Mouse (Mus musculus): ENCODE data around the gene Slc4a4.

The Slc4a4 gene

DNA sequence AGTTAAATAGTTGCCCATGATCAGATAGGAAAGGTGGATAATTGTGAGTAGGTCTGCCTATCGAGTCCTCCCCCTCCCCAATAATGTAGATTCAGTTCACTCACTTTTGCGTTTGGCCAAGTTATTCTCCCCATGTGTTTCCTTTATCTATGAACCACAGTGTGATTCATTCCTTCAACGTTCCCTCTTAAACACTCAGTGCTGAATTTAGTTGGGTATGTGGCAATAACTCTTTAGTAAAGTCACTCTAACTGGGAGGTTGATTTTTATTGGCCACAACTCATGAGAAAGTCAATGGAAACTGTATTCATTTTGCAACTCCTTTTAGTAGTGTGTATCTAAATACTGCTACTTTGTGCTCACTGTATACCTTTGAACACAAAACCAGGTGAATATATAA lies 125.8 kb downstream of the Slc4a4 start:
- CTCF ChIA-PET: no interaction called here

- CTCF ChIA-PET: no interaction called here
Observed at GRCm38 (mm10) chr5:89014782-89015181, 128.2 kb downstream of the Slc4a4 start.

- CTCF ChIA-PET: no interaction called here
Observed at GRCm38 (mm10) chr5:89015878-89016277, 129.3 kb downstream of the Slc4a4 start.

- CTCF ChIA-PET: no interaction called here
Observed at GRCm38 (mm10) chr5:89018537-89018936, 131.9 kb downstream of the Slc4a4 start.

DNA sequence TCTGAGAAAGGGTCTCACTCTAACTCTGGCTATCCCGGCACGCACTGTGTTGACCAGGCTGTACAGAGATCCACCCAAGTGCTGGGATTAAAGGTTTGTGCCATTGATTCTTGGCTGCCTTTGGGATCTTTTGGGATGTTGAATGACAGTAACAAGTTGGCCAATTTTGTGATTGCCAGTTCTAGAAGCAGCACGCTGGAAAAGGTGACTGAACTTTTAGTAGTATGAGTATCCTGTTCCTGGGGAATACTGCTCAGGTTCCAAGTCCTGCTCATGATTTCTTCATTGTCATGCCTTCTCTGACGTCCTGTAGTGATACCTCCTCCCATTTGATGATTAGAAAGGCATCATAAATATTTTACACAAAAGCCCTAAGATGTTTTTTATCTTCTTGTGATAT lies 137.8 kb downstream of the Slc4a4 start:
- CTCF ChIA-PET: no interaction called here

DNA sequence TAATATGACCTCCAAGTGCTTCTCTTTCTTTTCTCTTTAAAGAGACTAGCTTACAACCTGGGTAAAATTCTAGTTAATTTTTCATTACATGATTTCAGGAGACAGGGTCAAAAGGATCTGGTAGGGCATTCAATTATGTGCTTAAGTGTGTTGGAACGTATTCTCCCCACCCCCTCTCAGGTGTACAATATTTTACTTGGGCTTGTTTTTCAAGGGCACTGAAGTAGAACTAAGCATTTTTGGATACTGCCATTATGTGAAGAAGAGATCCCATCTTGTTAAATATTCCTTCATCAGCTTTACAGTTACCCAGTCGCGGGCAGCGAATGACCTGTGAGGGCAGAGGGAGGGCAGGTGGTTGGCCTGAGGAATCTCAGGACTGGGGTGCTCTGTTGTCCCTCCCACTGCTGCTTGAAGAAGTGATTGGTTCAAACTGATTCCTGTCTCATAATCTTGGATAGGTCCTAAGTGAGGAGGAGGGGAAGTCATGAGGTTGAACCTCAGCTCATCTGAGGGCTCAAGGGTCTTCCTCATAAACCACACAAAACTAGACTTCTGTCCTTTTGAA lies 141.0 kb downstream of the Slc4a4 start:
- CTCF ChIA-PET: no interaction called here

- CTCF ChIA-PET: no interaction called here
Observed at GRCm38 (mm10) chr5:89032647-89033046, 146.0 kb downstream of the Slc4a4 start.

GRCm38 (mm10) chr5:89033256-89033655 lies 146.6 kb downstream of the Slc4a4 start:
- CTCF ChIA-PET: no interaction called here

DNA sequence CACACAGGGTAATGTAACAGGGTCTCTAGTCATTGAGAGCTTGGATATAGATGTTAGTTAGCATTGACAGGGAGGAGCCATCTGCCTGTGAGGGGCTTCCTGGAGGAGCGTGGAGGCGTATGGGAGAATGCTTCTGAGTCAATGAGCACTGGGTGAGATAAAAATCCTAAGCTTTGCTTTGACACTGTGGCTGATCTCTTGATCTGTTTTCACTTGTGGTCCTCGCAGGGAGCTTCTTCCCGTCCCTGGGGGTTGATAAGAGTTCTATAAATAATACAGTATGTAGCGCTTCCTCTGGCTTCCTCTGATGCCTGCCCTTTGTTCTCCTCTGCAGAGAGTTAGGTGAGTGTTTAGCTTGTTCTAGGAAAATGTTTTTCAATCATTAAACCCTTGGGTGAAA lies 149.5 kb downstream of the Slc4a4 start:
- CTCF ChIA-PET: no interaction called here

DNA sequence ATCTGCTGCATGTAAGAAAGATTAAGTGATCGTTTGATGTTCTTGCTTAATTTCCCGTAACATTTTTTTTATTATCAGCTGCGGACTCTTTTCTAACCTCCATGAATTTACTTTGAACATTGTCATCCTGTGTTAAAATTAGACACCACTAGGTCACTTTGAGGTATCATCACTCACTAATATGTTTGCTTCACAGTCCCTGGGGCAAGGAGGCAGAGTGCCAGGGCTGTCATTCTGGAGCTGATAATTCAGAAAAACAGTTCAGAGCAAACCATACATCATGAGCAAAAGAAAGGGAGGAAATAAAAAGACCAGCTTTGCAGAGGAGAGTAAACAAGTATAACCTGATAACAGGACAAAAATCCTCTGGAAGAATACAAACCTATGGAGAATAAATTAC lies 154.2 kb downstream of the Slc4a4 start:
- CTCF ChIA-PET: no interaction called here

- CTCF ChIA-PET: no interaction called here
Observed at GRCm38 (mm10) chr5:89043846-89044245, 157.2 kb downstream of the Slc4a4 start.

- CTCF ChIA-PET: no interaction called here
Observed at GRCm38 (mm10) chr5:89044801-89045200, 158.2 kb downstream of the Slc4a4 start.

- CTCF ChIA-PET: no interaction called here
Observed at GRCm38 (mm10) chr5:89051577-89051976, 165.0 kb downstream of the Slc4a4 start.

DNA sequence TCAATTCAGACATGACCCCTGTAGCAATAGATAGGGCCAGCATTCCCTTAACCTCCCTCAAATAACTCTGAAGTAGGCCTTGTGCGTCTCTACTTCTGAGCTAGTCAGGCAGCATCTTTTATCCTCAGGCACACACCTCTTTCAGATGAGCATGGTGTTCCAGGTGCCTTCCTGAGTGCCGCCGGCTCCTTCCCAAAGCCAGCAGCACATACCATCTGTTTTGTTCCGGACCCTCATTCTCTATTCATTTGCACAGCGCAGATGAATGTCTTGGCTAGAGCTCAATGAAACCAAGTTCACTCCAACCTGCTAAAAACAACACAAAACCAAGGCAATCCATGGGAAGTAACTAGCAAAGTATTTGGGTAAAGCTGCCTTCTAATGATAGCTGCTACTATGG lies 165.6 kb downstream of the Slc4a4 start:
- CTCF ChIA-PET: no interaction called here

GRCm38 (mm10) chr5:89055656-89056055 lies 169.0 kb downstream of the Slc4a4 start:
- CTCF ChIA-PET: no interaction called here

GRCm38 (mm10) chr5:89056370-89056769 lies 169.8 kb downstream of the Slc4a4 start:
- CTCF ChIA-PET: no interaction called here

DNA sequence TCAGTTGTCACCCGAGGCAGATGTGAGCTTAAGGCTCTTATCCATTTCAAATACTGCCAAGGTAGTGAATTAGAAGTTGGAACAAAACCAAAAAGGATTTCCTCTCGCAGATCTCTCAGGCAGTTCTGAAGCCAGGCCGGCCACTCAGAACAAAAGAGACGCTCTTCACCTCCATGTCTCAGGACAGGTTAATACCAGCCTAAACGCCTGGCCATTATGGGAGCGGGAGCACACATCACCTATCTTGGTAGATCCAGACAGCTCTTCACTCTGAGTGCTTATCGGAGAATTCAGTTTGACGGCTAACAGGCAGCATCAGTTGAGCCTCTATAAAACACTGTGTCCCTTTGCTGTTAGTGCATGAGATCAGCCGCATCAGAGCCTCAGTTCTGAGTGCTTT lies 174.5 kb downstream of the Slc4a4 start:
- CTCF ChIA-PET: no interaction called here

DNA sequence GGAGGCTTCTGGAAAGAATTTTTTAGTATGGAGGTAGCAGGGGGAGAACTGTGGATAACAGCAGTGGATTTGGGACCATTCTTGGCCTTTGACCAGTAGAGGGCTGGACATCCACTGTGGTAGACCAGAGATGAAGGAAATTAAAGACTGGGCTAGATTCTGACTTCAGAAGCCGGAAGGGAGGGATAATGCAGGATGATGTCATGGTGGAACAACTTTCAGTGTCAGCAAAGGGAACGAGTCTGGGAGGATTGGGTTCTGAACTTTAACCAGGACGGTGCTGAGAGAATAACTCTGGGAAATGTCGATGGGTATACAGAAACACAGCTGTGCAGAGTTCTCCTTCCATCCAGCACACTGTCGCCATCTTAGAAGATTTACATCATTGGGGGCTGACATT lies 175.7 kb downstream of the Slc4a4 start:
- CTCF ChIA-PET: no interaction called here

DNA sequence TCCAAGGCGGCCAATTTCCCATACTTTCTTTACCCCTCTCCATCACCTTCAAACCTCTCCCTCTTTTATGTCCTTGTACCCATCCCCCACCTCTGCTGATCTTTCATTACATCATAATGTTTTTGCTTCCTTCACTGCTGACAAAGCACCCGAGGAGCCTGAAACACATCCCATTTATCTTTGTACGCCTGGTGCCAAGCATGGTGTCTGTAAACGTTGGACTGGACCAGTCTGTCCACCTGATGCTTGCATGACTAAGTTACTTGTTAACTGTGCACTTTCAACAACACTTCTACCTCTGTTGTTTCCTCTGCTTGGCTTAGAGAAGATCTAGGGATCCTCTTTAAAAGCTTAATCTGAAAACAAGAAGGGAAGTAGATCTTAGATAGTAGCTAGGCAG lies 180.5 kb downstream of the Slc4a4 start:
- CTCF ChIA-PET: no interaction called here

GRCm38 (mm10) chr5:89068072-89068471 lies 181.5 kb downstream of the Slc4a4 start:
- CTCF ChIA-PET: no interaction called here

GRCm38 (mm10) chr5:89070051-89070450 lies 183.4 kb downstream of the Slc4a4 start:
- CTCF ChIA-PET: no interaction called here

DNA sequence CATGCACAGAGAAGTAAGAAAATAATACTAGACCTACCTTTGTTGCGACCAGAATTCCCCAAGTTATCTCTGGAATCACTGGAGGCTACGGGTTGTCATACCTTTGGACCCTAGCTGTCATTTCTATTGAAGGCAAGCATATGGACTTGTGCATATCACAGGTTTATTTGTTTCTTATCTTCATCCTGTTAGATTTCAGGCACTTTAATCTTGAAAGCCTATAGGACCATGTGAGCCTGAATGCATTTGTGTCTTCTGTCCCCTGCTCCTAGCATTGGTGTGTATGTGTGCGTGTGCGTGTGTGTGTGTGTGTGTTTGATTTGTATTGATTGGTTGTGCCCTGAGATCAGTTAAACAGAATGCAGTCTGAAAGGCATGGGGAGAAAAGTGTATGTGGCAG lies 185.3 kb downstream of the Slc4a4 start:
- CTCF ChIA-PET: no interaction called here

DNA sequence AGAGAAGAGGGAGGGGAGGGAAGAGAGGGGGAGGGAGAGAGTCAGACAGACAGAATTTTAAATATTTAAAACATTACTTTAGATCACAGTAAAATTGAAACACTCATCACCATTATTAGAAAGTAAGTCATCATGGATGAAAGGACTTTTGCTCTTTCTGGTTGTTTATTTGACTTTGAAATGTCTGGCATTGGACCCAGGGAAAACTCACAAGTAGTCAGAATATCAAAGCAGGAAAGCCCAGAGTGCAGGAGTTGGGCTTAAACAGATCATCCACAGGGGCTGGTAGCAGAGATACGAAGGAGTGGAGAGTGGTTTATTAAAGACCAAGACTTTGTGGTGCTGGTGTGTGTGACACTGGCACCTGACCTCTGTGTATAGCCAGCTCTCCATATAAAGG lies 191.1 kb downstream of the Slc4a4 start:
- CTCF ChIA-PET: no interaction called here

- CTCF ChIA-PET: no interaction called here
Observed at GRCm38 (mm10) chr5:89083476-89083875, 196.9 kb downstream of the Slc4a4 start.

DNA sequence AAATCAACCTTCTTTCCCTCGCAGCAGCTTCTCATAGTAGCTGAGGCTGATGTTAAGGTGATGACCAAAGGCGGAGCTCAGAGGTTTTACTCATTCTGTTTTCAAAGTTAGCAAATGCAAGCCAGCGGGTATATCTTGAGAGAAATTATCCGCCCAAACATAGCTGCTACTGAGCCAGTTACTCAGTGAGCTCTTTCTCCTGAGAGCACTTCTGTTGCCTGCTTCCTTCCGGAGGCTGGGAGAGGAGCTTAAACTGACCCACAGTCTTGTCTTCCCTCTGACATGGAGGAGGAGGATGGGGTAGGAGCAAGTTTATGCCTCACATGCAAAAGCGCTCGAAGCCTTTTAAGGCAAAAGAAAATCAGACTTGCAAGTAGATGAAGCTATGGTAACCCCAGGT lies 201.3 kb downstream of the Slc4a4 start:
- CTCF ChIA-PET: no interaction called here

Measured in spleen, embryonic (tissue).